Mouse (Mus musculus) liver, embryonic 11.5 days (tissue): ENCODE data around the gene Slc7a4. TPM values are rescaled to one million over a fixed set of nuclear protein-coding genes. Genes with fewer than 3 reads are reported as not detected.
"Not testable (repeated sequence)": the region's sequence is repeated elsewhere in the genome, so short reads cannot be mapped to it uniquely, and the experiment has no call there.

Experiments used
- ATAC-seq: fragments of 200-750 bp; cut with Nextera tagmentation; replicated peaks from 2 replicates; pipeline ENCODE4 v1.8.0; 2017; ENCODE audit warnings: moderate number of reproducible peaks, mild to moderate bottlenecking, moderate TSS enrichment, moderate library complexity; ENCODE audit not compliant: low FRiP score
- DNase-seq: peaks from one replicate; pipeline ENCODE4 v3.0.0-alpha.2; 2017; ENCODE audit warnings: low spot score
- H3K27ac ChIP-seq: fragments of 300-500 bp; sonication (generic); 2 replicates; pipeline ENCODE4 v1.5.1; 2014; ENCODE audit warnings: mild to moderate bottlenecking, low read depth, low read length, control low read depth
- H3K27me3 ChIP-seq: fragments of 300-500 bp; sonication (generic); replicated peaks from 2 replicates; pipeline ENCODE4 v1.6.1; 2014; ENCODE audit warnings: low read length, mixed read lengths; ENCODE audit not compliant: control insufficient read depth, insufficient read depth
- H3K36me3 ChIP-seq: fragments of 300-500 bp; sonication (generic); 2 replicates; pipeline ENCODE4 v1.6.1; 2014; ENCODE audit warnings: mild to moderate bottlenecking, low read length, moderate library complexity, mixed read lengths; ENCODE audit not compliant: control insufficient read depth, insufficient read depth
- H3K4me1 ChIP-seq: fragments of 300-500 bp; sonication (generic); replicated peaks from 2 replicates; pipeline ENCODE4 v1.6.1; 2014; ENCODE audit warnings: low read length, mixed read lengths; ENCODE audit not compliant: control insufficient read depth, insufficient read depth
- H3K4me2 ChIP-seq: fragments of 300-500 bp; sonication (generic); 2 replicates; pipeline ENCODE4 v1.6.1; 2014; ENCODE audit warnings: mild to moderate bottlenecking, control low read depth, moderate library complexity
- H3K4me3 ChIP-seq: fragments of 300-500 bp; sonication (generic); 2 replicates; pipeline ENCODE4 v1.5.1; 2014; ENCODE audit warnings: low read depth, low read length, control low read depth
- H3K9ac ChIP-seq: fragments of 300-500 bp; sonication (generic); 2 replicates; pipeline ENCODE4 v1.6.1; 2014; ENCODE audit warnings: low read depth, low read length, control low read depth
- H3K9me3 ChIP-seq: fragments of 300-500 bp; sonication (generic); 2 replicates; pipeline ENCODE4 v1.6.1; 2016; ENCODE audit warnings: low read length, inconsistent platforms, mixed read lengths; ENCODE audit not compliant: control insufficient read depth
- WGBS: fragments of 180-500 bp; shearing (Covaris S2); extraction: QIAGEN DNeasy Blood & Tissue Kit; methylation state at CpG from one replicate; pipeline ENCODE4 v1.1.7; 2014; 5-methylcytosine and 5-hydroxymethylcytosine counted together
- polyA plus RNA-seq: library from polyadenylated mRNA; unstranded; fragments of >200 nt; fragmentation: Nextera tagmentation; extraction: Ambion mirVana; gene quantifications from 2 replicates; pipeline ENCODE4 v1.2.1, GENCODE M21; 2014

Slc7a4 gene
- polyA plus RNA-seq, 1 experiment from 2014 or later = 2.1 TPM

DNA sequence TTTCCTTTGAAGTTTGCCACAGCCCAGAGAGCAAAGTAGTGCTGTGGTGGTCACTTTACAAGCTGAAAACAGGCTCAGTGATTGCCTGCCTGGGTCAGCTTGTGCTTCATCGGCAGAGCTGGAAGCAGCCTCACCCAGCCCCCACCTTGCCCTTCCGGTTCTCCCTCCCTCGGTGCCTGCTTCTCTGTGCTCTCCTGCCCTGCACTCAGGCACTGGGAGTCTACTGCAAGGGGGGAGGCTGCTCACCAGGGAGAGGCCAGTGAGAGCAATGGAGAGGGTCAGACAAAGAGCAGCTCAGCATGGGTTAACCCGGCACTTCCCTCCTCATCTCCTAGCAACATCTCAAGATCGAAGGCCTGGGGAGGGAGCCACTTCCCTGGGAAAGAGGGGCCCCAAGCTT lies 24.2 kb downstream of the Slc7a4 start:
- H3K36me3 ChIP-seq = no peaks in the 10 kb centered on the region
- H3K27ac ChIP-seq = no peak overlapping the region
- no peaks in the 10 kb centered on the region for H3K9me3 ChIP-seq
- WGBS = 3% methylated on average over 5 of the region's 5 CpGs
- H3K27me3 ChIP-seq = no peaks in the 10 kb centered on the region
- H3K4me3 ChIP-seq = no peak overlapping the region
- DNase-seq (peak; percentile 37), ATAC-seq (no peak)
- H3K4me1 ChIP-seq = peaks cover 48% of the 10 kb centered on the region
- H3K4me2 ChIP-seq = peak overlapping the region; percentile 60
- peak overlapping the region; percentile 31 for H3K9ac ChIP-seq

GRCm38 (mm10) chr16:17557947-17558480 lies 25.0 kb downstream of the Slc7a4 start:
- DNase-seq = peak; percentile 66
- Histone ChIP-seq H3K27me3 (no peaks in the 10 kb centered on the region), H3K9ac (no peak overlapping the region), H3K9me3 (no peaks in the 10 kb centered on the region), H3K4me1 (peaks cover 56% of the 10 kb centered on the region), H3K36me3 (no peaks in the 10 kb centered on the region), H3K4me3 (no peak overlapping the region), H3K27ac (no peak overlapping the region), H3K4me2 (peak overlapping the region; percentile 60)
- ATAC-seq = no peak
- under 1% methylated on average over 5 of the region's 5 CpGs for WGBS

- no peak overlapping the region for H3K27ac ChIP-seq
- no peak overlapping the region for H3K4me3 ChIP-seq
- H3K9ac ChIP-seq = no peak overlapping the region
- no peaks in the 10 kb centered on the region for H3K27me3 ChIP-seq
- no peak overlapping the region for H3K4me2 ChIP-seq
- DNase-seq = no peak
- H3K36me3 ChIP-seq = no peaks in the 10 kb centered on the region
- WGBS = 62% methylated on average over 4 of the region's 4 CpGs
- H3K9me3 ChIP-seq = no peaks in the 10 kb centered on the region
- no peak for ATAC-seq
- H3K4me1 ChIP-seq = peaks cover 56% of the 10 kb centered on the region
These were observed 26.1 kb downstream of the Slc7a4 start for GRCm38 (mm10) chr16:17556907-17557306.

DNA sequence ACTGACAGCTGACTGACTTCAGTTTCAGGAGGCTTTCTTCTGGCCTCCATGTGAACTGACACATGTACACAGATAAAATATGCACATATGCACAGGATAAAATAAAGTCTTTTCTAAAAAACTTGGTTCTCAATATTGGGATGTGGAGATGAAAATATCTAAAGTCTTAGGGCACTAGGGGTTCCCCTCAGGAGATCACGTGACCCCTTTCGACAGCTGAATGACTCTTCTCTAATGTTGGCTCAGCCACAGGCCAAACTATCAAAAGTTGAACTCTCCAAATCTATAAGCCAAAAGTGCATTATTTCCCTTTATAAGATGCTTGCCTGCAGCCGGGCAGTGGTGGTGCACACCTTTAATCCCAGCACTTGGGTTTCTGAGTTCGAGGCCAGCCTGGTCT lies 26.8 kb downstream of the Slc7a4 start:
- 83% methylated on average over 4 of the region's 4 CpGs for WGBS
- Histone ChIP-seq H3K4me1 (peaks cover 52% of the 10 kb centered on the region), H3K9ac (no peak overlapping the region), H3K36me3 (no peaks in the 10 kb centered on the region), H3K4me3 (no peak overlapping the region), H3K4me2 (no peak overlapping the region), H3K9me3 (no peaks in the 10 kb centered on the region), H3K27ac (no peak overlapping the region), H3K27me3 (no peaks in the 10 kb centered on the region)
- ATAC-seq = no peak
- no peak for DNase-seq

DNA sequence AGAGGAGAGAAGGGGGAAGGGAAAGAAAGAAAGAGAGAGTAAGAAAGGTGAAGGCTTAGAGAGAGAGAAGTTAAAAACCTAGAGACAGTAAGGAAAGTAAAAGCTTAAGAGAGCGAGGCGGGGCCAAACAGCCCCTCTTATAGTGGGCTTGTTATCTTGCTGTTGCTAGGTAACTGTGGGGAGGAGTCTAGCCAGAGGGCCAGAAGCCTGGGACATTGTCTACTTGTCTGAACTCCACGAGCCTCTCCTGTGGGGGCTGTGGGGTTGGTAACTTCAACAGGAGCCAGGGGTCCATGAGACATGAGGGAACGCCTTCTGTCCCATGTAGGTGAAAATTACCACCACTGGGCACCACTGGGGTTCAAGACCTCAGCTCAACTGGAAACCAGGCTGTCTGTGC lies 28.3 kb downstream of the Slc7a4 start:
- not testable (repeated sequence) for H3K9me3 ChIP-seq, H3K27me3 ChIP-seq, H3K36me3 ChIP-seq
- Histone ChIP-seq H3K9ac (peak overlapping the region; percentile 59), H3K4me2 (peak overlapping the region; percentile 94), H3K4me3 (peak overlapping the region; percentile 44), H3K4me1 (peaks cover 43% of the 10 kb centered on the region), H3K27ac (peak overlapping the region; percentile 96)
- DNase-seq (peak; percentile 59), ATAC-seq (peak; percentile 79)
- 18% methylated on average over 4 of the region's 4 CpGs for WGBS

- WGBS = 10% methylated on average over 18 of the region's 18 CpGs
- Histone ChIP-seq H3K27me3 (no peaks in the 10 kb centered on the region), H3K9me3 (no peaks in the 10 kb centered on the region), H3K9ac (peak overlapping the region; percentile 59), H3K4me1 (peaks cover 39% of the 10 kb centered on the region), H3K27ac (peak overlapping the region; percentile 96), H3K4me2 (peak overlapping the region; percentile 94), H3K36me3 (no peaks in the 10 kb centered on the region), H3K4me3 (peak overlapping the region; percentile 44)
- ATAC-seq (peak; percentile 87), DNase-seq (peak; percentile 73)
These were observed 28.9 kb downstream of the Slc7a4 start for GRCm38 (mm10) chr16:17553910-17554685.

- Histone ChIP-seq H3K27ac (no peak overlapping the region), H3K9me3 (no peaks in the 10 kb centered on the region), H3K4me3 (no peak overlapping the region), H3K4me2 (no peak overlapping the region), H3K9ac (no peak overlapping the region), H3K27me3 (no peaks in the 10 kb centered on the region), H3K4me1 (peaks cover 27% of the 10 kb centered on the region), H3K36me3 (no peaks in the 10 kb centered on the region)
- DNase-seq = no peak
- WGBS = 59% methylated on average over 7 of the region's 7 CpGs
- no peak for ATAC-seq
These were observed 30.2 kb downstream of the Slc7a4 start for GRCm38 (mm10) chr16:17552837-17553236.

DNA sequence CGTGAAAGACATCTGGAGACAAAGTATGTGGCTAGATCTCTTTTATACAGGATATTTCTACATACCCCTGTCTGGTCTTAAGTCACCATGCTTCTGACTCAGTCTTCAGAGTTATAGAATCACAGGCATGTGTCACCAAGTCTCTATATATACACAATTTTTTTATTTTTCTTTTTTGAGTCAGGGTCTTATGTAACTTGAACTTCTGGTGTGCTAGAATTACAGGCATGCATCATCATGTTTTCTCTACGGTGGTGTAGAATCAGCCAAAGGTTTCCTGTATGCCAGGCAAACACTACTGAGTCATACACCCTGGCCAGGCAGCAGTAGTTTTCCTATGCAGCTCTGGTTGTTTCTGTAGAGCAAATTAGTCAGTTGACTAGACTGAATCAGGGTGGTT lies 40.4 kb downstream of the Slc7a4 start:
- Histone ChIP-seq H3K27me3 (peaks cover 5% of the 10 kb centered on the region; the same call in 1 of the 2 replicates), H3K4me3 (no peak overlapping the region), H3K9me3 (no peaks in the 10 kb centered on the region), H3K27ac (no peak overlapping the region), H3K4me2 (no peak overlapping the region), H3K36me3 (no peaks in the 10 kb centered on the region), H3K4me1 (no peaks in the 10 kb centered on the region), H3K9ac (no peak overlapping the region)
- no peak for DNase-seq
- 61% methylated on average over 2 of the region's 2 CpGs for WGBS
- ATAC-seq = no peak

- DNase-seq = no peak
- 75% methylated on average over 3 of the region's 3 CpGs for WGBS
These were observed 46.4 kb downstream of the Slc7a4 start for GRCm38 (mm10) chr16:17536584-17536983.

More at GRCm38 (mm10) chr16:17536584-17536983, 46.4 kb downstream of the Slc7a4 start:
- no peak overlapping the region for H3K4me3 ChIP-seq
- no peak for ATAC-seq
- H3K27ac ChIP-seq = no peak overlapping the region
- 0 out of 2 replicates have a peak, but pooled peaks cover 3% of the 10 kb centered on the region for H3K9me3 ChIP-seq
- no peak overlapping the region for H3K4me2 ChIP-seq
- no peaks in the 10 kb centered on the region for H3K36me3 ChIP-seq
- peaks cover 5% of the 10 kb centered on the region; the same call in 1 of the 2 replicates for H3K27me3 ChIP-seq
- H3K9ac ChIP-seq = no peak overlapping the region
- peaks cover 4% of the 10 kb centered on the region for H3K4me1 ChIP-seq
